Mouse (Mus musculus) neural tube, embryonic 12.5 days (tissue): ENCODE results near the gene Cox20. TPM values are rescaled to one million over a fixed set of nuclear protein-coding genes. Genes with fewer than 3 reads are reported as not detected.

Experiments used
- ATAC-seq: fragments of 200-750 bp; cut with Nextera tagmentation; 2 replicates; pipeline ENCODE4 v1.8.0; 2017; ENCODE audit warnings: low read depth, mild to moderate bottlenecking, moderate TSS enrichment, moderate library complexity; ENCODE audit not compliant: low FRiP score
- H3K27ac ChIP-seq: fragments of 300-500 bp; sonication (generic); 2 replicates; pipeline ENCODE4 v1.5.1; 2016
- H3K27me3 ChIP-seq: fragments of 300-500 bp; sonication (generic); replicated peaks from 2 replicates; pipeline ENCODE4 v1.6.1; 2016; ENCODE audit warnings: mild to moderate bottlenecking
- H3K36me3 ChIP-seq: fragments of 300-500 bp; sonication (generic); 2 replicates; pipeline ENCODE4 v1.6.1; 2016; ENCODE audit warnings: mild to moderate bottlenecking
- H3K4me1 ChIP-seq: fragments of 300-500 bp; sonication (generic); 2 replicates; pipeline ENCODE4 v1.6.1; 2016
- H3K4me2 ChIP-seq: fragments of 300-500 bp; sonication (generic); replicated peaks from 2 replicates; pipeline ENCODE4 v1.6.1; 2016; ENCODE audit warnings: mild to moderate bottlenecking
- H3K4me3 ChIP-seq: fragments of 300-500 bp; sonication (generic); 2 replicates; pipeline ENCODE4 v1.5.1; 2016
- H3K9ac ChIP-seq: fragments of 300-500 bp; sonication (generic); 2 replicates; pipeline ENCODE4 v1.6.1; 2016; ENCODE audit warnings: mild to moderate bottlenecking
- H3K9me3 ChIP-seq: fragments of 300-500 bp; sonication (generic); 2 replicates; pipeline ENCODE4 v1.6.1; 2016; ENCODE audit warnings: mild to moderate bottlenecking
- WGBS: fragments of 180-500 bp; shearing (Covaris S2); methylation state at CpG from one replicate; pipeline ENCODE4 v1.1.7; 2016; 5-methylcytosine and 5-hydroxymethylcytosine counted together
- polyA plus RNA-seq: library from polyadenylated mRNA; unstranded; fragments of >200 nt; fragmentation: Nextera tagmentation; extraction: Ambion mirVana; gene quantifications from 2 replicates; pipeline ENCODE4 v1.2.1, GENCODE M21; 2016

The Cox20 gene
- polyA plus RNA-seq, 1 experiment from 2014 or later = 122 TPM

DNA sequence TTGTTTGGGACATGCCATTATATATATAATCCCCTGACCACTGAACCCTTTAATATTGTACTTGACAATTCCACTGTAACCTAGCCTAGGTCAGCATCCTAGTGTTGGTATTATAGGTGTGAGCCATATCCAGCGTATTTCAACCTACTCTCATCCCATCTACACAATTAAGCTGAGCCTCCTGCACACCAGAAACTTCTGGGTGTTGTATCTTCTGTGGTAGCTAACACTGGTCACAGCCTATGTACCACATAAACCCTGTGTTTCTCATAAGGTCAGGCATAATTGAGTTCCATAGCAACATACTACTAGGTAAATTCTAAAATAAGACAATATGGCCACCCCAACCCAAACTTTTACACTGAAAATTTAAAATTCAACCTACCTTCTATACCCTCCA, 4.3 kb downstream of the Cox20 start:
- 91% methylated on average over 1 of the region's 1 CpGs for WGBS
- Histone ChIP-seq H3K4me3 (no peak overlapping the region), H3K36me3 (peaks cover 59% of the 10 kb centered on the region), H3K9me3 (no peaks in the 10 kb centered on the region), H3K4me1 (peaks cover 22% of the 10 kb centered on the region), H3K4me2 (no peak overlapping the region), H3K27ac (no peak overlapping the region), H3K27me3 (no peaks in the 10 kb centered on the region), H3K9ac (no peak overlapping the region)
- ATAC-seq = no peak

DNA sequence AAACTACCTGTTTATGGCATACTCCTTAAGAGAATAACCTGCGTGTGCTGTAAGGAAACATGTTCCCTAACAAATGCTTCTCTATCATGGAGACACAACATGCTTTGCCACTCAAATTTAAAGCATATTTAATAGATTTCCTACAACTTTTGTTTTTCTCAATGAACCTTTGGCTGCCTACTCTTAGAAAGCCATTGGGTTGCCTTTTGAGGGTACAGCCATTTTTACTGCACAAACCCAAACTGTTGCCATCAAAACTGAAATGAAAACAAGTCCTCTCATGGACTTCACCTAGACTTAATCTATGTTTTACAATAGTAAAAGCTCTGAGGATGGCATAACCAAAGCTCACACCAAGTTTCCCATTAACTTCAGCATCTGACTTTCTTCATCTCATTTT, 5.6 kb downstream of the Cox20 start:
- no peak overlapping the region for H3K4me3 ChIP-seq
- H3K9ac ChIP-seq = no peak overlapping the region
- H3K4me1 ChIP-seq = peaks cover 22% of the 10 kb centered on the region
- H3K36me3 ChIP-seq = peaks cover 66% of the 10 kb centered on the region
- ATAC-seq = no peak
- 87% methylated on average over 1 of the region's 1 CpGs for WGBS
- no peaks in the 10 kb centered on the region for H3K9me3 ChIP-seq
- H3K27ac ChIP-seq = no peak overlapping the region
- no peaks in the 10 kb centered on the region for H3K27me3 ChIP-seq
- no peak overlapping the region for H3K4me2 ChIP-seq

DNA sequence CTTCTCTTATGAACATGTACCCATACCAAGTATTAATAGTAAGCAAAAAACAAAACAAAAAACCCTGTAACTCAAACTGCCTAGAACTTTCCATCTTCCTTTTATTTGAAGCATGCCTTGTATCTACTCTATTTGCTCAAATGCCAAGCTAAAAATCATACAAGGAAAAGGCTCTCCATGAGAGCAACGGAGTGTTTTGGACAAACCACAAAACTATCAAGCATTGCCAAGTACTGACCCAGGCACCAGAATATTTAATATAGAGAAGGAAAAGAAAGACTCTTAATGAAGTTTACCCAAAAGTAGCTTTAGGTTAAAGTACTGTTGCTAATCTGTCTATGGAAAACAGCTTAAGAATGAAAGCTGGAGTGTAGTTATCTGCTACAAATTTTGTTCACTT, 7.4 kb downstream of the Cox20 start:
- Histone ChIP-seq H3K4me1 (peaks cover 7% of the 10 kb centered on the region), H3K9me3 (no peaks in the 10 kb centered on the region), H3K4me3 (no peak overlapping the region), H3K36me3 (peaks cover 76% of the 10 kb centered on the region), H3K27me3 (no peaks in the 10 kb centered on the region), H3K27ac (no peak overlapping the region), H3K4me2 (no peak overlapping the region), H3K9ac (no peak overlapping the region)
- 87% methylated on average over 1 of the region's 1 CpGs for WGBS
- ATAC-seq = no peak

DNA sequence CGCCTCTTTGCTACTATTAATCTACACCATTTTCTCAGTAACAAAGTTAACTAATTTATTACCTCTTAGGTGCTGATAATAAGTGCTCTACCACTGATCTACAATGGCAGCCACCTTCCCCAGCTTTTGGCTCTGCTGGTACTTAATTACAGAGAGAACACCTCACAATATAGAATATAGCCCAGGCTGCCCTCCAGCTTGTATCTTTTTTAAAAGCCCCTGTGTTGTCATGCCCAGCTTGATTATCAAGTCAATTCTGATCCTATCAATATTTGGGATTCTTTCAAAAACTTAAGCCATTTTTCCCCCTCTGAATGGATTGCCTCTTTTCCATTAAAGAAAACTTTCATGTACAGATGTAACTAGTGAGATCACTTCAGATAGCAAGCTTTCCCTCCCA, 8.0 kb downstream of the Cox20 start:
- WGBS = 84% methylated on average over 1 of the region's 1 CpGs

DNA sequence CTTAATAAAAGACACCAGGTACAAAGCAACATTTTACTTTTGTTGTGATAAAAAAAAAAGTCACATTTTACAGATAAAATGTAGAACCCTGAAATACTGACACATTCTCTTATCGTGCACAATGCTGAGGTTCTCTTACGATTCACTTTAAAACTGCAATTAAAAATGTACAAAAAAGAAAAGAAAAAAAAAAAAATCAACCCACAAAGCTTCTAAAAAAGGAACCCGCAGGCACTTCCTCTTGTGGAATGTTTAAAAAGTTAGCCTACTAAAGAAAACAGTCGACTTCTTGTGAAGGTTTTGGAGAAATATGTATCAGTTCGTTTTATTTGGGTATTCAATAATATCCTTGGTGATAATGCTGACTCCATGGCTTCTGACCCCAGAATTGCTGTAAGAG, 10.1 kb downstream of the Cox20 start:
- no peak overlapping the region for H3K4me2 ChIP-seq
- ATAC-seq = no peak
- H3K9me3 ChIP-seq = no peaks in the 10 kb centered on the region
- 86% methylated on average over 5 of the region's 5 CpGs for WGBS
- no peaks in the 10 kb centered on the region for H3K27me3 ChIP-seq
- H3K9ac ChIP-seq = no peak overlapping the region
- H3K4me1 ChIP-seq = peaks cover 4% of the 10 kb centered on the region
- H3K36me3 ChIP-seq = peaks cover 80% of the 10 kb centered on the region
- no peak overlapping the region for H3K4me3 ChIP-seq
- no peak overlapping the region for H3K27ac ChIP-seq

More for the DNA sequence above, 8.0 kb downstream of the Cox20 start:
- peaks cover 78% of the 10 kb centered on the region for H3K36me3 ChIP-seq
- H3K27ac ChIP-seq = no peak overlapping the region
- H3K9me3 ChIP-seq = no peaks in the 10 kb centered on the region
- H3K4me1 ChIP-seq = 0 out of 2 replicates have a peak, but pooled peaks cover under 1% of the 10 kb centered on the region
- H3K4me3 ChIP-seq = no peak overlapping the region
- no peak overlapping the region for H3K4me2 ChIP-seq
- no peaks in the 10 kb centered on the region for H3K27me3 ChIP-seq
- 0 out of 2 replicates have a peak, but pooled peaks have one; percentile 21 for ATAC-seq
- H3K9ac ChIP-seq = no peak overlapping the region

DNA sequence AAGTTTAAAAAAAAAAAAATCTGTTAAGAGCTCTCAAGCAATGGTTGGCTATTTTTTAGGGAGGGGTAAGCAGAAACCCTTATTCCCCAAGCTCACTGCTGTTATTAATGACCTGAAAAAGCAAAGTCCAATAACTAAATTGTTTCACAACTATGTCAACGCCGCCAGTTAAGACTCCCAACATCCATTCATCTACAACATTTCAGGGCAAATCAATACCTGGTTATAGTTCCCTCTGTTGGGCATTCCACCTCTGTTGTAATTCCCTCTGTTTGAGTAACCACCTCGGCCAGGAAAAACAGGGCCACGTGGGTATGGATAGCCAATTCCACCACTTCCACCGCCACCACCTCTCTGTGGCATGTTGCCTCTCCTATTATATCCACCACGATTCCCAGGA, 11.0 kb downstream of the Cox20 start:
- H3K9me3 ChIP-seq = no peaks in the 10 kb centered on the region
- H3K27me3 ChIP-seq = no peaks in the 10 kb centered on the region
- no peak for ATAC-seq
- no peak overlapping the region for H3K9ac ChIP-seq
- H3K36me3 ChIP-seq = peaks cover 81% of the 10 kb centered on the region
- 78% methylated on average over 6 of the region's 6 CpGs for WGBS
- H3K4me1 ChIP-seq = peaks cover 11% of the 10 kb centered on the region
- H3K27ac ChIP-seq = no peak overlapping the region
- H3K4me3 ChIP-seq = no peak overlapping the region
- no peak overlapping the region for H3K4me2 ChIP-seq

DNA sequence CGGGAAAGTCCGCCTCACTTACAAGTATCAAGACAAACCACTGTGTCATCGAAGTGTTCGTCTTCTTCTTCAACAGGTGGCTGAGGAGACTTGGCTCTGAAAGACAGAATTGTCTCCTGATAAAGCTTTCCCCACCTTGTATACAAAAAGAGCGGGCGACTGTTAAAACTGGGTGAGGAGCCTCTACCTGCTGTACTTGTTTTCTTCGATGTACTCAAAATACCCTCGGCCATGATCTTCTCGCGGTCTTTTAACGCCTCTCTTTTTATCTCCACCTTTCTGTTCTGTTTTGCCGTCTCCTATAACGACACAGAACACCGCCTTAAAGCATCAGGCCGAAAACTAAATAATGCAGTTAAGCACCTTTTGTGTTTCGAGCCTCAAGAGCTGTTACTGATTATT, 16.9 kb downstream of the Cox20 start:
- Histone ChIP-seq H3K27me3 (no peaks in the 10 kb centered on the region), H3K27ac (no peak overlapping the region), H3K4me2 (peak overlapping the region; percentile 88), H3K4me1 (peaks cover 19% of the 10 kb centered on the region), H3K4me3 (peak overlapping the region; percentile 87), H3K9me3 (no peaks in the 10 kb centered on the region), H3K9ac (peak overlapping the region; percentile 99), H3K36me3 (peaks cover 40% of the 10 kb centered on the region)
- under 1% methylated on average over 16 of the region's 16 CpGs for WGBS
- no peak for ATAC-seq

DNA sequence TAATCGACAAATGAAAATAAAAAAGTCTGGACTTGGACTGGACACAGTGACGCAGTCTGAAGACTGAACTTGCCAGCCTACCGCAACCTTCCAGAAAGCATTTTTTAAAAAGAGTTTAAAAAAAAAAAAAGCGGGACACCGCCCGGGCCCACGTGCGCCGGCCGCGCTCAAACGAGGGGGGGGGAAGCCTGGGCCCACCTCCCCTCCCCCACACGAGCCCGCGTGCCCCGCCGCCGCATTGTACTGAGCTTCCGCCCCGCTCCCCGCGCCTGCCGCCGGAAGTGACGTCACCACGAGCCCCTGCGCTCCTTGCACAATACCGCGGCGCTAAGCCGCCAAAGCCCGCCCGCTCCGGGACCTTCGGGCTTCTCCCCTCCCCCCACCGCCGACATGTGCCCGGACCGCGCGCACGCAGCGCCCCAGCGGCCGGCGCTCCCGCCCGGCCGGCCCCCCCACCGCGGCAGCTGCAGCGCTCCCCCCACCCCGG, 17.4 kb downstream of the Cox20 start:
- H3K4me2 ChIP-seq = peak overlapping the region; percentile 88
- peaks cover 35% of the 10 kb centered on the region for H3K36me3 ChIP-seq
- H3K27me3 ChIP-seq = no peaks in the 10 kb centered on the region
- peak overlapping the region; percentile 99 for H3K9ac ChIP-seq
- H3K9me3 ChIP-seq = no peaks in the 10 kb centered on the region
- H3K27ac ChIP-seq = peak overlapping the region; percentile 99
- H3K4me1 ChIP-seq = peaks cover 19% of the 10 kb centered on the region
- H3K4me3 ChIP-seq = peak overlapping the region; percentile 87
- ATAC-seq = peak; percentile 93
- under 1% methylated on average over 52 of the region's 53 CpGs for WGBS

DNA sequence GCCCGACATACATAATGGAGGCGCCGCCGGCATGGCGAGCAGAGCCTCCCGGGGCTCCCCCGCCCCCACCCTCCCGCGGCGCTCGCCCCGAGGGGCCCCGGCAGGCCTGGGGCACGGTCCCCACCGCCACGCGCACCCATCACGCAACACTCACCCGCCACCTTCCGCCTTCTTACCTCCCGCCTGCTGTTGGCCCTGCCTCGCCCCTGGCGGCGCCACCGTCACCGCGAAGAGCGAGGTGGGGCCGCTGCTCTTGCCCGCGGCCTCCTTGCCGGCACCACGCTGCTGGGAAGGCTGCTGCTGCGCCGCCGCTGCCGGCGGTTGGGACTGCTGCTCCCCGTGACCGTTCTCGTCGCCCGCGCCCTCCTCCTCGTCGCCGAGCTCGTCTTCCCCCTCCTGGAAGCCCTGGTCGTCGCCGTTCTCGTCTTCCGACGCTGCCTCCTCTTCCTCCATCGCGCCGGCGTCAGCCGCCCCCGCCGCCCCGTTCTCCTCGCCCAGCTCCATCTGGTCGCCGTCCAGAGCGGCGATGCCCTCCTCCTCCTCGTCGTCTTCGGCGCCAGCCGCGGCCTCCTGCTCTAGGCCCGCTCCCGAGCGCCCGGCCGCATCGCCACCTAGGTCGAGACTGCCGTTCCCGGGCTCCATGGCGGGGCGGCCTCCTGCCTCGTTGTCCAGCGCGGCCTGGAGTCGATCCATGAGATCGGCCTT, 18.0 kb downstream of the Cox20 start:
- WGBS = under 1% methylated on average over 89 of the region's 89 CpGs
- H3K27me3 ChIP-seq = no peaks in the 10 kb centered on the region
- peak overlapping the region; percentile 99 for H3K9ac ChIP-seq
- ATAC-seq = peak; percentile 64
- peak overlapping the region; percentile 99 for H3K27ac ChIP-seq
- peak overlapping the region; percentile 88 for H3K4me2 ChIP-seq
- peak overlapping the region; percentile 87 for H3K4me3 ChIP-seq
- no peaks in the 10 kb centered on the region for H3K9me3 ChIP-seq
- peaks cover 19% of the 10 kb centered on the region for H3K4me1 ChIP-seq
- peaks cover 30% of the 10 kb centered on the region for H3K36me3 ChIP-seq

DNA sequence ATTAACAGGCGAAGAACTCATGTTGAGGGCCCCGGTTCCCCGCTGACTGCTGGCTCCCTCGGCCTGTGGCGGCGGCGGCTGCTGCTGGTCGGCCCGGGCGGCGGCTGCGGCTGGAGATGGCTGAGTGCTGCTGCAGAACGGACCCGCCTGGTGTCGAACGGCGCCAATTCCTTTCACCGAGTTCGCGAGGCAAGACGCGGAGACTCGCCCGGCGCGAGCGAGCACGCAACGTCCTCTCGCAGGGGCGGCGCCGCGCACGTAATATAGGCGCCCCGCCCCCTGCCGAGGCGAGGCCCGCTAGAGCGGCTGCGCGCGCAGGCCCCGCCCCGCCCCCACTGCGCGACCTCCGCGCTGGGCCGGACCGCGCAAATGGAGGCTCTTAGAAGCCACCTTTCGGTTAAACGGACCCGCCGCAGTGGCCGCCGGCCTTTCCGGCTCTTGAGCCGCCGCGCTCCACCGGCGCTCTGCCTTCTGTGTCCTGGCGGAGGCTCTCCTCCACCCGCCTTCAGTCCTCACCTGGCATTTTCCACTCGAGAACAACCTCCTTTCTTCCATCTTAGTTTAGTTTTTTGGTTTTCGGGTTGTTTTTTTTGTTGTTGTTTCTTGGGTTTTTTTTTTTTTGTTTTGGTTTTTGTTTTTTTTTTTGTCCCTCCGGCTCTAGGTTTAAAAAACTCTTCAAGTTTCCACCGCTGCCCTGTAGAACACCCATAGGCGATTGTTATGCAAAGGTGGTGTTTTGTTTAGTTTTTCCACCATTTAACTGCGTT, 18.8 kb downstream of the Cox20 start, which contains the start of gene Hnrnpu:
Gene Hnrnpu, minus strand, starts transcription at position 247 of the 767 bp plus-strand sequence.
- Histone ChIP-seq H3K27me3 (no peaks in the 10 kb centered on the region), H3K4me2 (peak within 1 kb of the TSS; percentile 88), H3K27ac (peak within 1 kb of the TSS; percentile 99), H3K9me3 (no peaks in the 10 kb centered on the region), H3K4me1 (peaks cover 19% of the 10 kb centered on the region), H3K36me3 (peaks cover 22% of the 10 kb centered on the region), H3K4me3 (peak within 1 kb of the TSS; percentile 87), H3K9ac (peak within 1 kb of the TSS; percentile 99)
- under 1% methylated on average over 73 of the region's 73 CpGs for WGBS
- ATAC-seq = peak; percentile 82

DNA sequence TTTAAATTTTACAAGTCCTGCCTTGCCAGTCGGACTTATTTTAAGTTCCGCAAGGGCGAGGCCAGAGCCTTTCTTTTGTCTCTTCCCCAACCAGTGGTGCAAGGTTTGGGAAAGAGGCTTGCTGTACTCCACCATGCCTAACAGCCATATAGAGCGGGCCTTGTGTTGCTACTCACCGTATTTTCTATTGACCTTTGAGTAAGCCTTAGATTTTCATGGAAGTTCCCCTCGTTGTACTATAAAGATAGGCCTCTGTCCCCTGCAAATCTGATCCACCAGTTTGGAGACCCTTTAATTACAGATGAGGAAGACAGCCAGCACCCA, 19.4 kb downstream of the Cox20 start:
- H3K9ac ChIP-seq = peak overlapping the region; percentile 99
- WGBS = 5% methylated on average over 6 of the region's 6 CpGs

DNA sequence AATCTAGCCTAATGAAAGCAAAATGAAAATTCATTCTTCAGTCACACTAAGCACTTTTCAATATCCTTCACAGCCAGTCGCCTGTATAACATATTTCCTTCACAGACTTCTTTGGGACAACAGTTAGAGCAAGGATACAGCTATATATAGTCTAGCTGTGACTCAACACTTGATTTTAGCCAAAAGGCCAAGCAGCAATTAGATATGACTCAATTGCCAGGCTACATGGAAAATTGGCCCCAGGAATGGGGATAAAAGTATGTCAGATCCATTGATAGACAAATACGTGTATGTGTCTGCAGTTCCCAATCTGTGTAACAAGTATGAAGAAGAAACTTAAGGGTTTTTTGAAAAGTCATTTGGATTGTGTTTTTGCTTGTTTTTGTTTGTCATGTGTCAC, 21.3 kb downstream of the Cox20 start:
- ATAC-seq = no peak
- Histone ChIP-seq H3K4me3 (no peak overlapping the region), H3K27ac (no peak overlapping the region), H3K9ac (no peak overlapping the region), H3K4me2 (no peak overlapping the region), H3K4me1 (peaks cover 5% of the 10 kb centered on the region), H3K27me3 (no peaks in the 10 kb centered on the region), H3K36me3 (peaks cover under 1% of the 10 kb centered on the region; the same call in 1 of the 2 replicates), H3K9me3 (no peaks in the 10 kb centered on the region)
- WGBS = 94% methylated on average over 2 of the region's 2 CpGs

More for the DNA sequence above, 19.4 kb downstream of the Cox20 start:
- no peaks in the 10 kb centered on the region for H3K9me3 ChIP-seq
- peaks cover 15% of the 10 kb centered on the region for H3K4me1 ChIP-seq
- H3K27me3 ChIP-seq = no peaks in the 10 kb centered on the region
- H3K4me2 ChIP-seq = peak overlapping the region; percentile 88
- H3K36me3 ChIP-seq = peaks cover 17% of the 10 kb centered on the region
- peak overlapping the region; percentile 93 for H3K27ac ChIP-seq
- ATAC-seq = no peak
- peak overlapping the region; percentile 87 for H3K4me3 ChIP-seq
